Mouse (Mus musculus) liver, adult 2 months (tissue): Measurements from ENCODE around the gene Kmt2d. TPM values are rescaled to one million over a fixed set of nuclear protein-coding genes. Genes with fewer than 3 reads are reported as not detected.

Experiments used
- DNase-seq: peaks from one replicate; pipeline ENCODE4 v3.0.0-alpha.2; 2011; ENCODE audit warnings: low read depth, low spot score; ENCODE audit errors: extremely low read depth
- H3K27ac ChIP-seq: fragments of 200-500 bp; replicated peaks from 2 replicates; pipeline ENCODE4 v1.5.1; 2012; ENCODE audit warnings: low read depth, mild to moderate bottlenecking, control low read depth, inconsistent platforms, low read length; ENCODE audit not compliant: insufficient read depth
- H3K27me3 ChIP-seq: fragments of 200-500 bp; 2 replicates; pipeline ENCODE4 v1.6.1; 2012; ENCODE audit warnings: mild to moderate bottlenecking, moderate library complexity, low read length, inconsistent platforms; ENCODE audit not compliant: control insufficient read depth, insufficient read depth
- H3K36me3 ChIP-seq: fragments of 200-500 bp; 2 replicates; pipeline ENCODE4 v1.6.1; 2012; ENCODE audit warnings: low read length, inconsistent platforms; ENCODE audit not compliant: control insufficient read depth, insufficient read depth
- H3K4me1 ChIP-seq: fragments of 200-500 bp; 2 replicates; pipeline ENCODE4 v1.6.1; 2011; ENCODE audit warnings: low read length; ENCODE audit not compliant: control insufficient read depth, insufficient read depth
- H3K4me3 ChIP-seq: fragments of 200-500 bp; 2 replicates; pipeline ENCODE4 v1.5.1; 2011; ENCODE audit warnings: low read depth, mild to moderate bottlenecking, control low read depth, low read length, moderate library complexity; ENCODE audit not compliant: insufficient read depth
- H3K79me2 ChIP-seq: fragments of 200-500 bp; 2 replicates; pipeline ENCODE4 v1.6.1; 2012; ENCODE audit warnings: inconsistent platforms, mild to moderate bottlenecking, low read length, moderate library complexity; ENCODE audit not compliant: control insufficient read depth, insufficient read depth
- H3K9ac ChIP-seq: fragments of 200-500 bp; 2 replicates; pipeline ENCODE4 v1.6.1; 2012; ENCODE audit warnings: low read depth, mild to moderate bottlenecking, control low read depth, inconsistent platforms, low read length
- CTCF ChIP-seq: fragments of 200-500 bp; IDR thresholded peaks from 2 replicates; pipeline ENCODE4 v1.5.1; 2011; ENCODE audit warnings: low read depth, low read length, control low read depth
- POLR2A ChIP-seq: fragments of 200-500 bp; IDR thresholded peaks from 2 replicates; pipeline ENCODE4 v1.6.1; 2011; ENCODE audit warnings: low read length, control low read depth; ENCODE audit not compliant: insufficient read depth; ENCODE audit errors: extremely low read depth
- WGBS: fragments of 180-500 bp; shearing (Covaris S2); methylation state at CpG from one replicate; pipeline ENCODE4 v1.1.7; 2018; 5-methylcytosine and 5-hydroxymethylcytosine counted together
- polyA plus RNA-seq: library from polyadenylated mRNA; depleted of rRNA; stranded (reverse); fragments of >200 nt; gene quantifications from 2 replicates; pipeline ENCODE4 v1.2.3, GENCODE M21; 2012
- total RNA-seq: library from RNA; depleted of rRNA; stranded (reverse); fragments of >200 nt; gene quantifications from 2 replicates; pipeline ENCODE4 v1.2.3, GENCODE M21; 2014

The Kmt2d gene
- total and polyA plus RNA-seq, 2 experiments = 6.6 to 10.3 TPM

DNA sequence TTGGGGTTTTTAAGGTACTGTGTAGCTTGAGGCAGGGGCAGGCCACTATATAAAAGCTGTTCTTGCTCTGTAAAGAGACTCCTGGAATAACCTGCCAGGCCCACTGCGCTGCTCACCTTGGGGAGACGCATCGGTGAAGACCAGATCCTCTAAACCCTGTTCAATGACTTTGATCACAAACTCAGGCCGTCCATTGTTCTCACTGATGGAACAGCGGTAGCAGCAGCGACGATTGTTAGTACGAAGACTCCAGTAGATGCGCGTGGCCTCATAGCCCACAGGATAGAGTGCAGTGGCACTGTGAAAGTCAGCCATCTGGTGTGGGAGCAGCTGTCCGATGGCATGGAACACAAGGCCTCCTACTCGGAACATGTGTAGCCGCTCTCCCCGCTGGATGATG is 31.8 kb downstream of the Kmt2d start:
- Histone ChIP-seq H3K9ac (no peak overlapping the region), H3K36me3 (peaks cover 49% of the 10 kb centered on the region), H3K4me3 (no peak overlapping the region), H3K4me1 (no peaks in the 10 kb centered on the region), H3K27me3 (no peaks in the 10 kb centered on the region), H3K27ac (no peak overlapping the region), H3K79me2 (no peaks in the 10 kb centered on the region)
- TF ChIP-seq CTCF (no peak), POLR2A (no peak)
- 97% methylated on average over 14 of the region's 14 CpGs for WGBS
- DNase-seq = no peak

- peaks cover 45% of the 10 kb centered on the region for H3K36me3 ChIP-seq
- 75% methylated on average over 4 of the region's 4 CpGs for WGBS
- no peaks in the 10 kb centered on the region for H3K27me3 ChIP-seq
- no peak overlapping the region for H3K9ac ChIP-seq
- H3K79me2 ChIP-seq = no peaks in the 10 kb centered on the region
- no peak overlapping the region for H3K4me3 ChIP-seq
- no peaks in the 10 kb centered on the region for H3K4me1 ChIP-seq
- no peak overlapping the region for H3K27ac ChIP-seq
- DNase-seq = no peak
- TF ChIP-seq CTCF = no peak
- TF ChIP-seq POLR2A = no peak
Observed at GRCm38 (mm10) chr15:98837743-98838103, 33.3 kb downstream of the Kmt2d start.

GRCm38 (mm10) chr15:98837006-98837742 is 33.8 kb downstream of the Kmt2d start:
- Histone ChIP-seq H3K36me3 (peaks cover 43% of the 10 kb centered on the region), H3K27ac (no peak overlapping the region), H3K4me3 (no peak overlapping the region), H3K9ac (no peak overlapping the region), H3K27me3 (no peaks in the 10 kb centered on the region), H3K79me2 (no peaks in the 10 kb centered on the region), H3K4me1 (no peaks in the 10 kb centered on the region)
- TF ChIP-seq POLR2A = no peak
- no peak for TF ChIP-seq CTCF
- 94% methylated on average over 21 of the region's 21 CpGs for WGBS
- no peak for DNase-seq

DNA sequence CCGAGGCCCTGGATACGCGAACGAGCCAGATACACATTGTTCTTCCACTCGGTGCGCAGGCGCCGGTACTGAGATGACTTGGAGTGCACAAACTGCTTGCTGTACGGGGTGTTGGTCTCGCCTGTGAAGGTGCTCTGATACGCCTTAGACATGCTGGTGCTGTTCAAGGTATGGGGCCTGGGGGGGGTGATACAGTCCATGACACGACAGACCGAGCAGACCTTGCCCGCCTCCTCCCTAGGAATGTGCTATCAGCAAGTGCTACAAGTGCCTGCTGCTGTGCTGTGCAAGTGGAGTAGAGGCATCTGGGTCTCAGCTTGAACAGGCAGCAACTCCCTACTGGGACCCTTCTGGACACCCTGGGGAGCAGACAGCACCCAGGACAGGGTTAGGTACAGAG is 35.7 kb downstream of the Kmt2d start:
- no peak overlapping the region for H3K27ac ChIP-seq
- no peaks in the 10 kb centered on the region; the same call in 1 of the 2 replicates for H3K4me1 ChIP-seq
- H3K9ac ChIP-seq = no peak overlapping the region
- no peaks in the 10 kb centered on the region for H3K27me3 ChIP-seq
- H3K79me2 ChIP-seq = no peaks in the 10 kb centered on the region
- DNase-seq = no peak
- whole genome bisulfite sequencing = 97% methylated on average over 14 of the region's 14 CpGs
- TF ChIP-seq CTCF (no peak), POLR2A (no peak)
- H3K36me3 ChIP-seq = peaks cover 36% of the 10 kb centered on the region
- H3K4me3 ChIP-seq = no peak overlapping the region

GRCm38 (mm10) chr15:98834059-98834458 is 36.9 kb downstream of the Kmt2d start:
- Histone ChIP-seq H3K4me1 (no peaks in the 10 kb centered on the region; the same call in 1 of the 2 replicates), H3K27ac (no peak overlapping the region), H3K79me2 (peaks cover 10% of the 10 kb centered on the region; the same call in 1 of the 2 replicates), H3K36me3 (peaks cover 36% of the 10 kb centered on the region), H3K9ac (no peak overlapping the region), H3K4me3 (no peak overlapping the region), H3K27me3 (no peaks in the 10 kb centered on the region)
- TF ChIP-seq CTCF (no peak), POLR2A (no peak)
- no peak for DNase-seq
- 85% methylated on average over 13 of the region's 13 CpGs for WGBS

DNA sequence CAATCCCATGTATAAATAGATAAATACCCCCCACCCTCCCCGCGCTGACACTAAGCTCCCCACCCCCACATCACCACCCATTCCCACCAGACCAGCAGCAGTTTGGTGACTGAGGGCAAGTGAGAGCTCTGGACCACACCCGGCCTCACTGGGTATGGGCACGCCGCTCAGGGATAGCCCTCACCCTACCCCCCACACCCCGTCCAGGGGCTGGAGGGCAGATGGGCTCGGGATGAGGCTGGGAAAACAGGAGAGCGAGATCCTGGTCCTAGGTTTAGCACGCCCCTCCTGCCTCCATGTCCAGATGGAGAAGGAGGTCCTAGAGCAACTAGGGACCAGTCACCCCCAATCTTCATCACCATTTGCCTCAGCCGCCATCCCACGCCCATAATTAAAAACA is 37.7 kb downstream of the Kmt2d start:
- 93% methylated on average over 11 of the region's 11 CpGs for WGBS
- Histone ChIP-seq H3K27ac (no peak overlapping the region), H3K36me3 (peaks cover 33% of the 10 kb centered on the region), H3K4me1 (no peaks in the 10 kb centered on the region; the same call in 1 of the 2 replicates), H3K9ac (no peak overlapping the region), H3K27me3 (no peaks in the 10 kb centered on the region), H3K4me3 (no peak overlapping the region), H3K79me2 (peaks cover 12% of the 10 kb centered on the region; the same call in 1 of the 2 replicates)
- TF ChIP-seq CTCF (no peak), POLR2A (no peak)
- no peak for DNase-seq
